Mouse (Mus musculus) lung, postnatal 25 days (tissue): ENCODE measurements at regions not wholly inside any gene's neighbourhood (a gene's known extent, or its start where the extent isn't known, plus 50 kb on each side); places are given as distances from the start of the nearest gene placed in this dataset.

Source experiments
- DNase-seq: peaks from one replicate; pipeline ENCODE4 v3.0.0; 2022; ENCODE audit warnings: low spot score

- no peak for DNase-seq
Observed at GRCm38 (mm10) chr10:126628057-126628456, 273.1 kb downstream of the Atp23 start.

DNA sequence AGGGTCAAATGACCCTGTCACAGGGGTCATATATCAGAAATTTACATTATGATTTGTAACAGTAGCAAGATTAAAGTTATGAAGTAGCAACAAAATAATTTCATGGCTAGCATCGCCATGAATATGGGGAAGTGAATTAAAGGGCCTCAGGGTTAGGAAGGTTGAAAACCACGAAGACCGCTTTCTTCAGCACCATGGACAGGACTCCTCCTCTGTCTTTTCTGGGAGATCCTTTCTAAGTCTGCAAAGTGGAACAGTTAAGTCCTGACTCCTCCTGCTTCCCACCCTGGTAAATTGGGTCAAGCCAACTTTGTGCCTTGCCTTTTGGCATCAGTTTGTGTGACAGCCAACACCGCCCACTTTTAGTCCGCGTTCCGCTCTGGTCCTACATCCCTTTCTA lies 275.7 kb downstream of the Atp23 start:
- DNase-seq, result no peak

- DNase-seq, result no peak
Observed at GRCm38 (mm10) chr10:126620802-126621201, 280.4 kb downstream of the Atp23 start.

- no peak for DNase-seq
Observed at GRCm38 (mm10) chr10:126619970-126620369, 281.2 kb downstream of the Atp23 start.

DNA sequence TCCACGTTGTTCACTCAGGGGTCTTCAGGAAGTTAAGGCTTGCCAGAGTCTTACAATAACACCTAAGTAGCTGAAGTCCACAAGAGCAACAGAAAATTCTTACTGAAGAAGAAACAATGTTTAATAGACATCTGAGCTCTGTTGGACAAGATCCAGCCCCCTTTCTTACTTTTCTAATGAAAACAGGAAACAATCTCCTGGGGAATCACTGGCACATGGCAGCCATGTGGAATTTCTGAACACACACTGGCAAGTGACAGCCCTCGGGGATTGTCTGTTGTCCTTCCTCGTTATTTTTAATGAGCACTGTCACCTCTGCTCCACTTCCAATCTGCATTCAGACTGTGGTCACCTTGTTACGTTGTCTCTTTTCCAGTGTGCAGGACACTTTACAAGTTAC lies 288.9 kb downstream of the Atp23 start:
- DNase-seq, result no peak

GRCm38 (mm10) chr10:126610506-126610905 lies 290.6 kb downstream of the Atp23 start:
- no peak for DNase-seq

GRCm38 (mm10) chr10:126599686-126600085 lies 301.5 kb downstream of the Atp23 start:
- DNase-seq, result no peak

DNA sequence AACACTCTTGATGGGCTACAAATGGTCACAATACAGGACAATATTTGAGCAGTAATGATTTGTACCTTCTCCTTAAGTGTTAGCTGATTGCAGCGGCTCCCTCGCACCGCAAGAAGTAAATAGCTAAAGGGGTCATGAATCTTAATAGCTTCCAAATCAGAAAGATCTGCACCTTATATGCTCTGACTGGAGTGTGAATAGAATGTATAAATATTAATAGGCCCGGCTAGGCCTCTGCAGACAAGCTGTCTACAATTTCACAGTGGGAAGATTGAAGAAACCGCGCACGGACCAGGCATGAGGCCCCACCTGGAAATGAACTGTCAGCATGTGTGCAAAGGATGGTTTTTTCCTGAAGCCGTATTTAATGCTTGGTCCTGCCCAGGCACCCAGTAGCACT lies 333.0 kb downstream of the Atp23 start:
- no peak for DNase-seq

- DNase-seq, result no peak
Observed at GRCm38 (mm10) chr10:126565326-126565725, 335.8 kb downstream of the Atp23 start.

GRCm38 (mm10) chr10:126555080-126555479 lies 346.1 kb downstream of the Atp23 start:
- no peak for DNase-seq

- DNase-seq, result no peak
Observed at GRCm38 (mm10) chr10:126531950-126532349, 369.2 kb downstream of the Atp23 start.

- DNase-seq, result peak; percentile 2
Observed at GRCm38 (mm10) chr10:126531368-126531767, 369.8 kb downstream of the Atp23 start.

DNA sequence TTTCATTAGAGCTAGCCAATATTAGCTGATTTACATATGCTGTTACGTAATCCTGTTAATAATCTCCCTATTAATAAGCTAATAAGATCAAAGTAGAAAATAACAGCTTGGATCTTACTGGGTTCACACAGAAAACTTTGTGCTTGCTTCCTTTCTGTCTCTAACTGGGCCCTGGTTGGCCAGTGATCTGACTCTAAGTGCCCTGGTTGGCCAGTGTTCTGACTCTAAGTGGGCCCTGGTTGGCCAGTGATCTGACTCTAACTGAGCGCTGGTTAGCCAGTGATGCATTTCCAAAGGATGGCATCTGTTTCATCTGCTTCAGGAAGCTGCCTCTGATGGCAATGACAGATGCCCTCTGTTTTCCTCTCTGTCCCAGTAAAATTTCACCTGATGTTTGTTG lies 372.4 kb downstream of the Atp23 start:
- DNase-seq, result no peak

DNA sequence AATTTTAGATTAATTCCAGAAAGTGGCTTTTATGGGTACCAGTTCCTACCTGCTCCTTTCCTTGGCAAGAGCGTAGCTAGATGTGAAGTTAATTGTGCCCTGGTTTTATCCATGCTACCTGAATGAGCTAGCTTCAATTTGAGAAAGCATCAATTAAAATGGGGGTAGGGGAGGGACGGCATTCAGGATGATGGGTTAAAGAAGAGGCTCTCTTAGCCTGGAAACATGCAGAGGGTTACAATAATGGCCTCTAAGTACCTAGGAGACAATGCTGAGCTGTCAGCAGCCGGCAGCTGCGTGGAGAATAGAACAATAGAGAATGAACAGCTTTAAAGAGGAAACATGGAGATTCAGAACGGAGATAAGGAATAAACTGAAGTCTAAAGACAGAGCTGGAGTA lies 375.0 kb downstream of the Atp23 start:
- no peak for DNase-seq

- DNase-seq, result no peak
Observed at GRCm38 (mm10) chr10:126521836-126522815, 379.0 kb downstream of the Atp23 start.

GRCm38 (mm10) chr10:126520973-126521372 lies 380.2 kb downstream of the Atp23 start:
- no peak for DNase-seq

GRCm38 (mm10) chr10:126513185-126513584 lies 388.0 kb downstream of the Atp23 start:
- no peak for DNase-seq

GRCm38 (mm10) chr10:126511511-126511910 lies 389.6 kb downstream of the Atp23 start:
- DNase-seq, result peak; percentile 91

- no peak for DNase-seq
Observed at GRCm38 (mm10) chr10:126505988-126506387, 395.2 kb downstream of the Atp23 start.

DNA sequence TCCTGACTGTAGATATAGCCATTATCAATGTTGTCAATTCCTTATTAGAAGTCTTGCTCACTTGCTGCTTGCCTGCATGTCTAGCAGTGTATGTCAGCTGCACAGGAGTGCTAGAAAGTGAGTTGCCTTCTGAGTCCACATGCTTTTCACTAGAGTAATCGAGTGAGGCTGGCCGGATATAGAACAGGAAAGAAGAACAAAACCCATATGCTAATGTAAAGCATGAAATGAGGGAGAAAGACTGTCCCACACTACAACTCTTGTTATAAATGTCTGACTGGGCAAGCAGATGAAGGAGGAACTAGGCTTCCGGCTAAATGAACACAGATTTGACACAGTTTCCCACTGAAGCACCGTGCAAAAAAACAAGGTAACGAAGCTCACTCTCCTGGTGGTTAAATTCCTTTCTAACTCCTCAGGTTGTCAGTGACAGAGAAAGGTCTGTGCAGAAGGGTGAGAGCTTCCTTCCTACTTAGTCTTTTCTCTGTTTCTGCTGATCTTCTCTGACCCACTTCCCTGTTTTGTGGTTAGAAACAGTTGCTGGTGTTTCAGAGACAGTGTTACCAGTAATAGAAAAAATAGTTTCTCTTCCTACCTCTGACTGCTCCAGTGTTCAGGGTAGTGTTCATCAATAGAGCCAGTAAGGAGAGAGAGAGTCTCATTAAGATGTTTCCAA lies 399.0 kb downstream of the Atp23 start:
- DNase-seq, result peak; percentile 29

GRCm38 (mm10) chr10:126498726-126499125 lies 402.4 kb downstream of the Atp23 start:
- peak; percentile 23 for DNase-seq

DNA sequence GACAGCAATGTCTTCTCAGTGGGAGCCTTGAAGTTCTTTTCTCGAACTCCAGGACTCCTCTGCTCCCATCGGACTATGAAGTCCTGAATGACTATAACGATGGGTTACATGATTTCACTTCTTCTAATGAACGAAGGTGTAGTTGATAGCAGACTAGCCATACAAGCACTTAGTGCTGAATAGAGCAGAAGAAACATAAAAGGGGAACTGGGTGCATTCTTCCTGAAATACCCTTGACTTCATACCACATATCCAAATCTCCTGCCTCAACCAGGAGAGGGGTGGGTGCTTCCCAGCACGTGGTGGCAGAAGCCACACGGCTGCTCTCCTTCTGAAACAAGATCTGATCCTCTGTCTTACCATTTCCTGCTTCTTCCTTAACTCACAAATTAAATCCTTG lies 407.4 kb downstream of the Atp23 start:
- DNase-seq, result no peak

DNA sequence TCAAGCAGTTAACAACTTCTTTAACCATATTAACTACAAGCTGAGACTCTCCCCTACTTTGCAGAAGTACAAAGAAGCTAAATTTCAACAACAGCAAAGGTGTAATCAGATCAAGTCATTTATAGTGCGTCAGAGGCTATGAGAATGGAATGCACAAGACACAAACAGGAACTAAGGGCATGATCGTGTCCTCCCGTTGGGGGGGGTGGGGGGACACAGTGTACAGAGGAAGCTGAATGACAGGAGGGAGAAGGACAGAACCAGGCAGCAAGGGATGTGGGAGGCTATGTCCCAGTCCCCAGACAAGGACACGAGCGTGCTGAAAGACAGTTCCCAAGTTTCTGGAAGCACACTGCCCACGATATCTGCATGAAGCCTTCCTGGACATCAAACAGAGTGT lies 408.9 kb downstream of the Atp23 start:
- no peak for DNase-seq
